Mouse (Mus musculus) stomach, embryonic 16.5 days (tissue): ENCODE measurements around the gene Nt5dc2. TPM values are rescaled to one million over a fixed set of nuclear protein-coding genes. Genes with fewer than 3 reads are reported as not detected.
A peak's percentile ranks its signal among the peaks of the same experiment; 100 is the strongest.

Source experiments
- ATAC-seq: fragments of 200-750 bp; cut with Nextera tagmentation; 2 replicates; pipeline ENCODE4 v1.8.0; 2017; ENCODE audit warnings: moderate number of reproducible peaks, moderate TSS enrichment; ENCODE audit not compliant: insufficient read depth, low FRiP score
- H3K27ac ChIP-seq: fragments of 300-500 bp; sonication (generic); 2 replicates; pipeline ENCODE4 v1.5.1; 2014; ENCODE audit warnings: low read length
- H3K27me3 ChIP-seq: fragments of 300-500 bp; sonication (generic); 2 replicates; pipeline ENCODE4 v1.6.1; 2014; ENCODE audit warnings: low read length, control low read depth, mixed read lengths; ENCODE audit not compliant: control insufficient read depth, insufficient read depth
- H3K36me3 ChIP-seq: fragments of 300-500 bp; sonication (generic); 2 replicates; pipeline ENCODE4 v1.6.1; 2014; ENCODE audit warnings: low read length; ENCODE audit not compliant: control insufficient read depth, insufficient read depth
- H3K4me1 ChIP-seq: fragments of 300-500 bp; sonication (generic); 2 replicates; pipeline ENCODE4 v1.6.1; 2014; ENCODE audit warnings: low read length, control low read depth, mixed read lengths; ENCODE audit not compliant: control insufficient read depth, insufficient read depth
- H3K4me2 ChIP-seq: fragments of 300-500 bp; sonication (generic); 2 replicates; pipeline ENCODE4 v1.6.1; 2014; ENCODE audit warnings: low read depth, low read length, mixed read lengths
- H3K4me3 ChIP-seq: fragments of 300-500 bp; sonication (generic); replicated peaks from 2 replicates; pipeline ENCODE4 v1.5.1; 2014; ENCODE audit warnings: mild to moderate bottlenecking, low read length
- H3K9ac ChIP-seq: fragments of 300-500 bp; sonication (generic); 2 replicates; pipeline ENCODE4 v1.6.1; 2014; ENCODE audit warnings: low read length
- H3K9me3 ChIP-seq: fragments of 300-500 bp; sonication (generic); replicated peaks from 2 replicates; pipeline ENCODE4 v1.6.1; 2016; ENCODE audit warnings: low read length, control low read depth; ENCODE audit not compliant: control insufficient read depth
- WGBS: fragments of 180-500 bp; shearing (Covaris S2); extraction: QIAGEN DNeasy Blood & Tissue Kit; methylation state at CpG from one replicate; pipeline ENCODE4 v1.1.7; 2014; 5-methylcytosine and 5-hydroxymethylcytosine counted together
- polyA plus RNA-seq: library from polyadenylated mRNA; unstranded; fragments of >200 nt; fragmentation: Nextera tagmentation; extraction: Ambion mirVana; gene quantifications from 2 replicates; pipeline ENCODE4 v1.2.1, GENCODE M21; 2015

The Nt5dc2 gene
- polyA plus RNA-seq, 1 experiment from 2014 or later, result 232 TPM

DNA sequence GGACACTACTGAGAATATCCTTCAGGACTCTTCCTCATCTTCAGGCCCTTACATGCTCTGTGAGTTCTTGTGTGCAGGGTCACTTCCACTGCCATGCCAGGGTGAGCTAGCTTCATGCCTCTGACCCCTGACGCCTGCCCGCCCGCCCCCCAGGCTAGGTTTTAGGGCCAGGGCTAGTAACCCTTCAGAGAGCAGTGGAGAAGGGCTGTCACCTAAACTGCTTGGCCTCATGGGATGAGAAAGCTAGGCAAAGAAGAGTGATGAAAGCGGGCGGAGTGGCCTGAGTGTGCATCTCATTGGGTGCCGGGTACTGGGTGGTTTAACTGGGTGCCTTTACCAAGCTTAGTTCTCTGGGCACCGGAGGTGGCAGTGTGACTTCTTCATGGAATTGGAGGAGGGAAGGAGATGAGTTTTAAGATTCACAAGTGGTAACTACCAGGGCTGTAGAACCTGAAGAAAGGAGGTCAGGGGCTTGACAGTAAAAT lies 1.7 kb downstream of the Nt5dc2 start:
- peaks cover 46% of the 10 kb centered on the region for H3K4me1 ChIP-seq
- no peaks in the 10 kb centered on the region for H3K27me3 ChIP-seq

DNA sequence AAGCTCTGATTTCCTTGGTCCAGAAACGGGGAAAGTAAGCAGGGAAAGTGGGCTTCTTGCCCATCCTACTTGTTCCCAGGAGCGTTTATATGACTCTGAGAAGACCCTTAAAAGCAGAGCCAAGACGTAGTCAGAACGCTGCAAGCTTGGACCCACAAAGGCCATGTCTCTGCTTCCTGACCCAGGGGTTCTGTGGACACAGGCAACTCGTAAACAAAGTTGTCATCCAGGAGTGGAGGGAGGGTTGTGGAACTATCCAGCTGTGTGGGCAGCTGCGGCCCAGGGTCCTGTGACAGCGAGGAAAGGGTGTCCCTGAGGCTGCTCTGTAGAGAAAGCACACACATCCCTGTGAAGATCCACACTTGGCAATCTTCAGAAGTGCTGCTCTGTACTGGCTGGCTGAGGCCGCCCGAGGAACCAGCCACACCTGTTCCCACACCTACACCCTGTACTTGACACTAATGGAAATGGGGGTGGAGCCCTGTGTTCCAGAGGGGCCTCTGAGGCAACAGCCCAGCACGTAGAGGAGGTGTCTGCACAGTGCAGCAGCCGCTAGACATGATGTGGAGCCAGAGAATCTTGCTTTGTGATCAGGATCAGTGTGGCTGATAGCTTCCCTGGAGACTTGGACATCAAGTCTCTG lies 2.3 kb downstream of the Nt5dc2 start:
- H3K4me1 ChIP-seq, result peaks cover 44% of the 10 kb centered on the region
- WGBS, result 37% methylated on average over 11 of the region's 11 CpGs
- peak overlapping the region; percentile 98 for H3K27ac ChIP-seq
- H3K4me2 ChIP-seq, result peak overlapping the region; percentile 79
- H3K27me3 ChIP-seq, result no peaks in the 10 kb centered on the region
- peaks cover 17% of the 10 kb centered on the region for H3K36me3 ChIP-seq
- H3K9ac ChIP-seq, result peak overlapping the region; percentile 97
- no peaks in the 10 kb centered on the region for H3K9me3 ChIP-seq
- peak overlapping the region; percentile 92 for H3K4me3 ChIP-seq
- peak; percentile 76 for ATAC-seq

More for the DNA sequence above, 1.7 kb downstream of the Nt5dc2 start:
- Histone ChIP-seq H3K4me2 (peak overlapping the region; percentile 79), H3K9me3 (no peaks in the 10 kb centered on the region), H3K36me3 (peaks cover 17% of the 10 kb centered on the region), H3K9ac (peak overlapping the region; percentile 97), H3K27ac (peak overlapping the region; percentile 98), H3K4me3 (peak overlapping the region; percentile 92)
- no peak for ATAC-seq
- 77% methylated on average over 7 of the region's 7 CpGs for WGBS

DNA sequence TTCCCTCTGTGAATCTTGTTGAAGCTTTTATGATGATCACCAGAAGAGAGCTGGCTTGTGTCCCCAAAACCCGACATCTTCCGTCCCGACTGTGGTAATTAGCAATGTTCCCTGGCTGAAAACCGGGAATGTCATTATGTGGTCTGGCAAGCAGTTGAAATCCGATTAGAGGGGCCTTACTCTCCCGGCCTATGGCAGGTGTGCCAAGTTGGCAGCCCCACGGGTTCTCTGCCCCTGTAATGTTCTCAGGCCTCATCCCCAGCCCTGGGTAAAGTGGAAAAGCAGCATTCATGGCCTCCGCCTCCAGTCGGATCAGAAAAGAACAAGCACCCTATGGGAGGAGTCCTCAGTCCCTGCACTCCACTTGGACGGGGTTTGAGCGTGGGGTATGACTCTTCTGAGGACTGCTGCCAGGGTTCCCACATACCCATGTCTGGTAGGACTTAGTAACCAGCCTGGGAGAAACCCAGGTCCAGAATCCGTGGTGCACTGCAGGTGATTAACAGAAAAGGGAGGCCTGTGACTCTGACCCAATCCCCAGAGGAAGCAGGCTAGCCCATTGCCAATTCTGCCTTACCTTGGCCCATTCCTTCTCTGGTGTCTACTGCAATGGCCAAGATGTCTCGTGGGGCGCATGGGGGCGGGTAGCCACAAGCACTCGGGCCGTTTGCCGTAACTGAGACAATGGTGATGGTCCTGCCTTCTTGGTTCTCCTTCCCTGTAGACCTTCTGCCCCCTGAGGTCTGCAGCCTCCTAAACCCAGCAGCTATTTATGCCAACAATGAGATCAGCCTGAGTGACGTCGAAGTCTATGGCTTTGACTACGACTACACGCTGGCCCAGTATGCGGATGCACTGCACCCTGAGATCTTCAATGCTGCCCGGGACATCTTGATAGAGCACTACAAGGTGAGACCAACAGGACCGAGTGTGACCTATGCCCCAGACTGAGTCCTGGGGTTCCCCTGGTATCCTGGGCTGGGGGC lies 3.5 kb downstream of the Nt5dc2 start:
- peaks cover 42% of the 10 kb centered on the region for H3K4me1 ChIP-seq
- ATAC-seq, result no peak
- H3K9me3 ChIP-seq, result no peaks in the 10 kb centered on the region
- H3K36me3 ChIP-seq, result peaks cover 24% of the 10 kb centered on the region
- no peaks in the 10 kb centered on the region for H3K27me3 ChIP-seq
- H3K9ac ChIP-seq, result peak overlapping the region; percentile 97
- peak overlapping the region; percentile 79 for H3K4me2 ChIP-seq
- no peak overlapping the region for H3K4me3 ChIP-seq
- 80% methylated on average over 25 of the region's 25 CpGs for whole genome bisulfite sequencing
- H3K27ac ChIP-seq, result peak overlapping the region; percentile 98

DNA sequence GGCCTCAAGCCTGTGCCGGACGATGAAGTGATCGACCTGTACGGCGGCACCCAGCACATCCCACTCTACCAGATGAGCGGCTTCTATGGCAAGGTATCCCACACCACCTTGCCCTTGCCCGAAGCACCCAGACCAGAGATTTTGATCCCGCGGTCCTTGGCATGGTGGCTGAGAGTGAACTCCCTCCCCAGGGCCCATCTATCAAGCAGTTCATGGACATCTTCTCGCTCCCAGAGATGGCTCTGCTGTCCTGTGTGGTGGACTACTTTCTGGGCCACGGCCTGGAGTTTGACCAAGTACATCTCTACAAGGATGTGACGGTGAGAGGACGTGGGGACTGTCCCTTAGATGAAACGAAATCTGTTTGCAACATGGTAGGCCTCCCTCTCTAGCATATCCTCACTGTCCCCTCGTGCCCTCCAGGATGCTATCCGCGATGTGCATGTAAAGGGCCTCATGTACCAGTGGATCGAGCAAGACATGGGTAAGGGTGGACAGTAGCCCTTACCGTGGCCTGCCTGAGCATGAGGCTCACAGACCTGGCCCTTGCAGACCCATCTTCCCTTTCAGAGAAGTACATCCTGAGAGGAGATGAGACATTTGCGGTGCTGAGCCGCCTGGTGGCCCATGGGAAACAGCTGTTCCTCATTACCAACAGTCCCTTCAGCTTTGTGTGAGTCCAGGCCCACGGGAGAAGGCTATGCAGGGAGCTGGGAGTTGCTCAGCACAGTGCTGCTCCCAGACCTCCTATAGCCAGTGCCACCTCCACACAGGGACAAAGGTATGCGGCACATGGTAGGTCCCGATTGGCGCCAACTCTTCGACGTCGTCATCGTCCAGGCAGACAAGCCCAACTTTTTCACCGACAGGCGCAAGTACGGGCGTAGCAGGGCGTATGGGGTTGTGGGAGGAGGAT lies 4.9 kb downstream of the Nt5dc2 start:
- peaks cover 30% of the 10 kb centered on the region for H3K4me1 ChIP-seq
- H3K9me3 ChIP-seq, result no peaks in the 10 kb centered on the region
- no peaks in the 10 kb centered on the region for H3K27me3 ChIP-seq
- no peak overlapping the region for H3K4me2 ChIP-seq
- H3K36me3 ChIP-seq, result peaks cover 28% of the 10 kb centered on the region
- no peak for ATAC-seq
- H3K4me3 ChIP-seq, result no peak overlapping the region
- no peak overlapping the region for H3K27ac ChIP-seq
- no peak overlapping the region for H3K9ac ChIP-seq
- WGBS, result 92% methylated on average over 34 of the region's 34 CpGs

DNA sequence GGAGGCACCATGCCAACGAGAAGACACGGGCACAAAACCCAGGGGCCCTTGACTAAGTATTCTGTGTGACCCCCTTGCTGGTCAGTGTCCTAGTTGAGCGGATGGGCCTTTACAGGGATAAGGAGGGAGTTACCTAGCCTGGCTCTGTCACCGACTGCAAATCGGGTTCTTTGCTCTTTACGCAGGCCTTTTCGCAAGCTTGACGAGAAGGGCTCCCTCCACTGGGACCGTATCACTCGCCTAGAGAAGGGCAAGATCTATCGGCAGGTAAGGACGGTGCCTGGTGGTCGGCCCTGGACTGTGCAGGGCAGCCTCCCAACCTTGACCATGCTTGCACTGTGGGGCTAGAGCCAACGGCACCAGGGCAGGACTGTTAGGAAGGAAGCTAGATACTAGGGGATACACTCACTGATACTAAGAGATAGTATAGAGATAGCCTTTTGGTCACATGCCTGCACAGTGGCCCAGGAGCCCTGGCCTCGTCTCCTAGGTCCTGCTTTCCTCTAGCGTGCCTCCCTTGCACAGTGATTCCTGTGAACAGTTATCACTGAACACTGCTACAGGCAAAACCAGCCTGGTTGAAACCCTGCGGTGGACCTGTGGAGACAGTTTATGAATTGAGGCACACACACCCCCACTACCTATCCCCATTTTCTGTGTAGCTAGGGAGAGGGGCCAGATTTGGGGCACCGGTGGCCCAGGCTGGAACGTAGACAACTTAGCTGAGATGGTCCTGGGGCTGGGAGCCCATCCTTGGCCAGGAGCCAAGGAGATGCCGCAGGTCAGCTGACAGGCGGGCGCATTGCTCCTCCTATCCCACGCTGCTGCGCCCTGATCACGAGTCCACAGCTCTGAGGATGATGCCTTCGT lies 5.8 kb downstream of the Nt5dc2 start:
- no peaks in the 10 kb centered on the region for H3K27me3 ChIP-seq
- H3K4me2 ChIP-seq, result no peak overlapping the region
- WGBS, result 89% methylated on average over 26 of the region's 26 CpGs
- H3K36me3 ChIP-seq, result peaks cover 30% of the 10 kb centered on the region
- peaks cover 30% of the 10 kb centered on the region for H3K4me1 ChIP-seq
- no peak overlapping the region for H3K4me3 ChIP-seq
- H3K9ac ChIP-seq, result no peak overlapping the region
- no peaks in the 10 kb centered on the region for H3K9me3 ChIP-seq
- ATAC-seq, result no peak
- H3K27ac ChIP-seq, result no peak overlapping the region; the same call in 1 of the 2 replicates

GRCm38 (mm10) chr14:31137281-31137595 lies 6.4 kb downstream of the Nt5dc2 start:
- no peak overlapping the region for H3K27ac ChIP-seq
- no peaks in the 10 kb centered on the region for H3K27me3 ChIP-seq
- no peak overlapping the region for H3K9ac ChIP-seq
- no peak overlapping the region for H3K4me2 ChIP-seq
- 77% methylated on average over 10 of the region's 10 CpGs for WGBS
- no peak overlapping the region for H3K4me3 ChIP-seq
- H3K4me1 ChIP-seq, result peaks cover 26% of the 10 kb centered on the region
- peaks cover 36% of the 10 kb centered on the region for H3K36me3 ChIP-seq
- ATAC-seq, result no peak
- no peaks in the 10 kb centered on the region for H3K9me3 ChIP-seq

DNA sequence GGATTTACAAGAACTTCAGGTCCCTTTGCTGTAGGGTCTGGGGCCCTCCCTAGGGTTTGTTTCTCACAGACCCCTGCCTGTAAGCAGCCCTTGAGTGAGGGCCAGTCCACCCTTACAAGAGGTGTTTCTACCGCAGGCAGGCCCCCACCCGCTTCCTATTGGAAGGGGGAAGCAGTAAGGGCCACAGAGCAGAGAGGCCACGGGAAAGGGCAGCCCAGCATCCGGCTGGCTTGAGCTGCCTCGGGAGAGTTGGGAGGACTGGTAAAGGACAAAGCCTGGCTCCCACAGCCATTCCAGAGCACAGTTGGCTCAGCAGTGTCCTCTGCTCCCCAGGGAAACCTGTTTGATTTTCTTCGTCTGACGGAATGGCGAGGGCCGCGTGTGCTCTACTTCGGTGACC lies 6.9 kb downstream of the Nt5dc2 start:
- no peak overlapping the region for H3K4me3 ChIP-seq
- no peaks in the 10 kb centered on the region for H3K27me3 ChIP-seq
- H3K4me2 ChIP-seq, result no peak overlapping the region
- H3K4me1 ChIP-seq, result peaks cover 20% of the 10 kb centered on the region
- peaks cover 37% of the 10 kb centered on the region for H3K36me3 ChIP-seq
- H3K27ac ChIP-seq, result peak overlapping the region; percentile 23; the same call in 1 of the 2 replicates
- ATAC-seq, result no peak
- 82% methylated on average over 11 of the region's 11 CpGs for WGBS
- H3K9me3 ChIP-seq, result no peaks in the 10 kb centered on the region
- no peak overlapping the region for H3K9ac ChIP-seq

- Histone ChIP-seq H3K9ac (no peak overlapping the region), H3K9me3 (no peaks in the 10 kb centered on the region), H3K27me3 (no peaks in the 10 kb centered on the region), H3K4me2 (no peak overlapping the region), H3K4me3 (no peak overlapping the region), H3K36me3 (peaks cover 37% of the 10 kb centered on the region), H3K27ac (no peak overlapping the region), H3K4me1 (peaks cover 14% of the 10 kb centered on the region)
- ATAC-seq, result no peak
- 80% methylated on average over 32 of the region's 35 CpGs for WGBS
These were observed 7.5 kb downstream of the Nt5dc2 start for GRCm38 (mm10) chr14:31138219-31138896.
